Mouse (Mus musculus) intestine, embryonic 16.5 days (tissue): Measurements from ENCODE around the gene Egr2. TPM values are rescaled to one million over a fixed set of nuclear protein-coding genes. Genes with fewer than 3 reads are reported as not detected.

Experiments used
- ATAC-seq: fragments of 200-750 bp; cut with Nextera tagmentation; 2 replicates; pipeline ENCODE4 v1.8.0; 2017; ENCODE audit warnings: moderate TSS enrichment, moderate library complexity
- H3K27ac ChIP-seq: fragments of 300-500 bp; sonication (generic); 2 replicates; pipeline ENCODE4 v1.5.1; 2014; ENCODE audit warnings: mild to moderate bottlenecking, low read length
- H3K27me3 ChIP-seq: fragments of 300-500 bp; sonication (generic); replicated peaks from 2 replicates; pipeline ENCODE4 v1.6.1; 2014; ENCODE audit warnings: low read length, control low read depth, mixed read lengths; ENCODE audit not compliant: control insufficient read depth, insufficient read depth
- H3K36me3 ChIP-seq: fragments of 300-500 bp; sonication (generic); 2 replicates; pipeline ENCODE4 v1.6.1; 2014; ENCODE audit warnings: low read length, control low read depth; ENCODE audit not compliant: control insufficient read depth, insufficient read depth
- H3K4me1 ChIP-seq: fragments of 300-500 bp; sonication (generic); 2 replicates; pipeline ENCODE4 v1.6.1; 2014; ENCODE audit warnings: low read length, control low read depth, mixed read lengths; ENCODE audit not compliant: control insufficient read depth, insufficient read depth
- H3K4me2 ChIP-seq: fragments of 300-500 bp; sonication (generic); 2 replicates; pipeline ENCODE4 v1.6.1; 2014; ENCODE audit warnings: low read depth, low read length, control low read depth
- H3K4me3 ChIP-seq: fragments of 300-500 bp; sonication (generic); 2 replicates; pipeline ENCODE4 v1.5.1; 2014; ENCODE audit warnings: mild to moderate bottlenecking, low read length
- H3K9ac ChIP-seq: fragments of 300-500 bp; sonication (generic); 2 replicates; pipeline ENCODE4 v1.6.1; 2014; ENCODE audit warnings: low read depth, low read length
- H3K9me3 ChIP-seq: fragments of 300-500 bp; sonication (generic); 2 replicates; pipeline ENCODE4 v1.6.1; 2016; ENCODE audit warnings: low read length, control low read depth; ENCODE audit not compliant: control insufficient read depth
- WGBS: fragments of 180-500 bp; shearing (Covaris S2); extraction: QIAGEN DNeasy Blood & Tissue Kit; methylation state at CpG from one replicate; pipeline ENCODE4 v1.1.7; 2014; 5-methylcytosine and 5-hydroxymethylcytosine counted together
- polyA plus RNA-seq: library from polyadenylated mRNA; unstranded; fragments of >200 nt; fragmentation: Nextera tagmentation; extraction: Ambion mirVana; gene quantifications from 2 replicates; pipeline ENCODE4 v1.2.1, GENCODE M21; 2015

The Egr2 gene
- polyA plus RNA-seq, 1 experiment from 2014 or later: 0.23 TPM

GRCm38 (mm10) chr10:67579830-67580229, 44.6 kb downstream of the Egr2 start:
- no peak for ATAC-seq
- H3K27me3 ChIP-seq: no peaks in the 10 kb centered on the region
- no peak overlapping the region for H3K4me3 ChIP-seq
- no peak overlapping the region for H3K27ac ChIP-seq
- 0 out of 2 replicates have a peak, but pooled peaks cover 1% of the 10 kb centered on the region for H3K4me1 ChIP-seq
- no peaks in the 10 kb centered on the region for H3K36me3 ChIP-seq
- H3K4me2 ChIP-seq: no peak overlapping the region
- no peaks in the 10 kb centered on the region for H3K9me3 ChIP-seq
- 95% methylated on average over 4 of the region's 4 CpGs for WGBS
- H3K9ac ChIP-seq: no peak overlapping the region

GRCm38 (mm10) chr10:67581698-67582285, 46.5 kb downstream of the Egr2 start:
- no peak for ATAC-seq
- Histone ChIP-seq H3K27ac (no peak overlapping the region), H3K9ac (no peak overlapping the region), H3K27me3 (no peaks in the 10 kb centered on the region), H3K4me2 (no peak overlapping the region), H3K9me3 (no peaks in the 10 kb centered on the region), H3K4me1 (0 out of 2 replicates have a peak, but pooled peaks cover 3% of the 10 kb centered on the region), H3K4me3 (no peak overlapping the region), H3K36me3 (no peaks in the 10 kb centered on the region)
- 75% methylated on average over 12 of the region's 12 CpGs for WGBS

GRCm38 (mm10) chr10:67585873-67586610, 50.8 kb downstream of the Egr2 start:
- Histone ChIP-seq H3K9me3 (no peaks in the 10 kb centered on the region), H3K4me3 (no peak overlapping the region), H3K4me1 (0 out of 2 replicates have a peak, but pooled peaks cover 3% of the 10 kb centered on the region), H3K36me3 (no peaks in the 10 kb centered on the region), H3K9ac (no peak overlapping the region), H3K27me3 (no peaks in the 10 kb centered on the region), H3K27ac (no peak overlapping the region), H3K4me2 (no peak overlapping the region)
- ATAC-seq: no peak
- WGBS: 84% methylated on average over 18 of the region's 18 CpGs

Other genes with a start within 250 kb of the Egr2 start
- gene Ado, start 13.5 kb downstream of the Egr2 start, polyA plus RNA-seq: 43.2 and 43.5 TPM in 2 replicates